Mouse (Mus musculus) G1E (cell line): Measurements from ENCODE around the gene Tnp2.

Experiments used
- GATA1 ChIP-seq: IDR thresholded peaks from 2 replicates; pipeline ENCODE4 v1.6.1; 2012; ENCODE audit warnings: borderline replicate concordance, low read length, inconsistent platforms, mixed read lengths
- TAL1 ChIP-seq: conservative IDR thresholded peaks from 2 replicates; pipeline ENCODE4 v1.6.1; 2012; ENCODE audit warnings: low read depth, low read length, inconsistent platforms, mixed read lengths

DNA sequence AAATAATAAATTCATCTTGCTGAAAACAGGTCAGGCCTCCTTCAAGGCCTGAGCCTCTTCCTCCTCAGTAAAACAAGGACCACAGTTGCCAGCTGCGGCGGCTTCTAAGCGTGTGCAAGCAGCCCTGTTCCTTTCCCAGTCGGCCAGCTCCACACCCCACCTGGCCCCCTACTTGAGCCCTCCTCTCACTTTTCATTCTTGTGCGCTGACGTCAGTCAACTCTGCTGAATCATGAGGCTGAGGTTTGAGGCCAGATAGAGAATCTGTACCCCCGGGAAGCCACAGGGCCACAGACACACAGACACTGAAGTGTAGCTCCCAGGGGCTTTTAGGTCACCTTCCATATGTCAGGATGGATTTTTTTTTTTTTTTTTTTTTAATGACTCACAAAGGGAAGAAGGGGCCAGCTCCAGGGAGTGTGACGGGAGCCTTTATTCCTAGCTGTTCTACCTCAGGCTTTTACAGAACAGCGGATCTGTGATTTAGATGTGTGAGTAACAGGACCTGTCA is 6.5 kb downstream of the Tnp2 start:
- TF ChIP-seq GATA1 (no peak), TAL1 (no peak)
